Mouse (Mus musculus) cortical plate, adult 2 months (tissue): ENCODE measurements at regions not wholly inside any gene's neighbourhood (a gene's known extent, or its start where the extent isn't known, plus 50 kb on each side); places are given as distances from the start of the nearest gene placed in this dataset.

Experiments used
- H3K27ac ChIP-seq: fragments of 200-500 bp; 2 replicates; pipeline ENCODE4 v1.5.1; 2012; ENCODE audit warnings: low read length, control low read depth, inconsistent platforms; ENCODE audit not compliant: insufficient read depth
- H3K4me1 ChIP-seq: fragments of 200-500 bp; 2 replicates; pipeline ENCODE4 v1.6.1; 2011; ENCODE audit warnings: low read length; ENCODE audit not compliant: control insufficient read depth, insufficient read depth
- H3K4me3 ChIP-seq: fragments of 200-500 bp; 2 replicates; pipeline ENCODE4 v1.5.1; 2011; ENCODE audit warnings: mild to moderate bottlenecking, low read length, control low read depth; ENCODE audit not compliant: insufficient read depth
- CTCF ChIP-seq: fragments of 200-500 bp; IDR thresholded peaks from 2 replicates; pipeline ENCODE4 v1.5.1; 2011; ENCODE audit warnings: mild to moderate bottlenecking, control low read depth, low read length; ENCODE audit not compliant: insufficient read depth; ENCODE audit errors: extremely low read depth
- POLR2A ChIP-seq: fragments of 200-500 bp; IDR thresholded peaks from 2 replicates; pipeline ENCODE4 v1.6.1; 2011; ENCODE audit warnings: mild to moderate bottlenecking, low read length, control low read depth; ENCODE audit not compliant: insufficient read depth; ENCODE audit errors: extremely low read depth

GRCm38 (mm10) chr2:128473241-128473954, 117.6 kb upstream of the Spdye4c start:
- H3K27ac ChIP-seq = no peak overlapping the region
- TF ChIP-seq CTCF (no peak), POLR2A (no peak)
- no peaks in the 10 kb centered on the region; the same call in 1 of the 2 replicates for H3K4me1 ChIP-seq
- H3K4me3 ChIP-seq = no peak overlapping the region

- Histone ChIP-seq H3K4me1 (no peaks in the 10 kb centered on the region), H3K4me3 (no peak overlapping the region), H3K27ac (no peak overlapping the region)
- TF ChIP-seq POLR2A (no peak), CTCF (no peak)
Observed at GRCm38 (mm10) chr2:128473997-128474396, 117.0 kb upstream of the Spdye4c start.

GRCm38 (mm10) chr2:128477242-128477641, 113.8 kb upstream of the Spdye4c start:
- Histone ChIP-seq H3K4me3 (no peak overlapping the region), H3K27ac (no peak overlapping the region), H3K4me1 (no peaks in the 10 kb centered on the region)
- no peak for TF ChIP-seq POLR2A
- no peak for TF ChIP-seq CTCF

- H3K4me1 ChIP-seq = no peaks in the 10 kb centered on the region
- TF ChIP-seq POLR2A (no peak), CTCF (no peak)
Observed at GRCm38 (mm10) chr2:128491217-128491877, 99.7 kb upstream of the Spdye4c start.

GRCm38 (mm10) chr2:128493871-128494270, 97.1 kb upstream of the Spdye4c start:
- TF ChIP-seq CTCF (no peak), POLR2A (no peak)

More at GRCm38 (mm10) chr2:128491217-128491877, 99.7 kb upstream of the Spdye4c start:
- no peak overlapping the region for H3K4me3 ChIP-seq
- no peak overlapping the region for H3K27ac ChIP-seq

GRCm38 (mm10) chr2:128497891-128498290, 93.1 kb upstream of the Spdye4c start:
- TF ChIP-seq CTCF = no peak
- TF ChIP-seq POLR2A = no peak
- Histone ChIP-seq H3K27ac (no peak overlapping the region), H3K4me3 (no peak overlapping the region), H3K4me1 (peaks cover 1% of the 10 kb centered on the region; the same call in 1 of the 2 replicates)

More at GRCm38 (mm10) chr2:128493871-128494270, 97.1 kb upstream of the Spdye4c start:
- Histone ChIP-seq H3K4me3 (no peak overlapping the region), H3K4me1 (peaks cover 1% of the 10 kb centered on the region; the same call in 1 of the 2 replicates), H3K27ac (no peak overlapping the region)

GRCm38 (mm10) chr2:128498611-128499010, 92.4 kb upstream of the Spdye4c start:
- H3K4me3 ChIP-seq = no peak overlapping the region
- no peak overlapping the region for H3K27ac ChIP-seq
- H3K4me1 ChIP-seq = peaks cover 1% of the 10 kb centered on the region; the same call in 1 of the 2 replicates
- TF ChIP-seq POLR2A (no peak), CTCF (no peak)

- Histone ChIP-seq H3K4me3 (no peak overlapping the region), H3K27ac (no peak overlapping the region), H3K4me1 (peaks cover 1% of the 10 kb centered on the region; the same call in 1 of the 2 replicates)
- no peak for TF ChIP-seq CTCF
- no peak for TF ChIP-seq POLR2A
Observed at GRCm38 (mm10) chr2:128499575-128500184, 91.3 kb upstream of the Spdye4c start.

- H3K4me1 ChIP-seq = peaks cover under 1% of the 10 kb centered on the region; the same call in 1 of the 2 replicates
- H3K4me3 ChIP-seq = no peak overlapping the region
- no peak overlapping the region for H3K27ac ChIP-seq
- no peak for TF ChIP-seq CTCF
- TF ChIP-seq POLR2A = no peak
Observed at GRCm38 (mm10) chr2:128502676-128503075, 88.3 kb upstream of the Spdye4c start.
